Mouse (Mus musculus): Measurements from ENCODE around the gene Gm10322. TPM values are rescaled to one million over a fixed set of nuclear protein-coding genes. Genes with fewer than 3 reads are reported as not detected.

Gene Gm10322
- polyA plus RNA-seq, 3 experiments from 2014 or later = not detected

DNA sequence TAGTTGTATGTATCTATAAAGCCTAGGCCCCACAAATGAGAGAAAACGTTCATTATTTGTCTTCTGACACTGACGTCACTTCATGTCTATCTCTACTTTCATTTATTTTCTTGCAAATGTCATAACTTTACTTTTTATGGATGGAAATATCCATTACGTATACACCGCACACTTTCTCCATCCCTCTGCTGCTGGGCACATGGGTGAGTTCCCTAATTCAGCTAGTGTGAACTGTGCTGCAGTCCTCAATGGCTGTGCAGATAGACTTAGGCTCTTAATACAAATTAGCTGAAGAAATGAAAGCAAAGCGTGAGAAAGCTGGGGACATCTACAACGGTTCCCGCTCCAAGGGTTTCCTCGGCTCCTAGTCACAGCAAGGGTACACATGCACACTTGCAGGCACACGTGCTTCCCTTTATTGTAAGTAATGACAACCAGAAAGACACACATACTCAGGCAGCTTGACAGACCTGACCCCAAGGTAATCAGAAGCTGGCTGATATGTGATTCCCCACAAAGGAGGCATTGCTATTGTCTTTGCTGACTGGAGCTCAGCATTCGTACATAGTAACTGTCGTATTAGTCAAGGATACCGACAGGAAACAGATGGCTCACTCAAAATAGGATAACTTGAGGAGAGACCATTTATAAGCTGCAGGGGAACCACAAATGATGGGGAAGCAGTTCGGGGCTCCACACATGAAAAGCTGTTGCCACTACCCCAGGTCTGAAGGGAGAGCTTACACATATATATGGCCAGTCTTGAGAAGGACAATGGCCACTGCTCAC is 49.8 kb downstream of the Gm10322 start:
- no peak for ATAC-seq

Other genes starting within 250 kb of the Gm10322 start
- gene Gm10273, start 220.4 kb upstream of the Gm10322 start, polyA plus RNA-seq (2017; shearing (Covaris generic)) = 10 to 100 TPM; 34.2 to 47.3 (median 42.3) TPM
- gene Pla2g12b, start 212.4 kb upstream of the Gm10322 start, polyA plus RNA-seq (2017; shearing (Covaris generic)) = not detected
- gene Oit3, start 174.3 kb upstream of the Gm10322 start, polyA plus RNA-seq (2017; shearing (Covaris generic)) = not detected
- gene Mcu, start 629 bp downstream of the Gm10322 start, polyA plus RNA-seq (2017; shearing (Covaris generic)) = 10 to 100 TPM; 20.2 to 36.2 (median 30.8) TPM
- gene Micu1, start 86.4 kb downstream of the Gm10322 start, polyA plus RNA-seq (2017; shearing (Covaris generic)) = 10 to 100 TPM; 43.4 to 59.2 (median 56.3) TPM